Mouse (Mus musculus): ENCODE measurements around the gene Itgb1.

Gene Itgb1

DNA sequence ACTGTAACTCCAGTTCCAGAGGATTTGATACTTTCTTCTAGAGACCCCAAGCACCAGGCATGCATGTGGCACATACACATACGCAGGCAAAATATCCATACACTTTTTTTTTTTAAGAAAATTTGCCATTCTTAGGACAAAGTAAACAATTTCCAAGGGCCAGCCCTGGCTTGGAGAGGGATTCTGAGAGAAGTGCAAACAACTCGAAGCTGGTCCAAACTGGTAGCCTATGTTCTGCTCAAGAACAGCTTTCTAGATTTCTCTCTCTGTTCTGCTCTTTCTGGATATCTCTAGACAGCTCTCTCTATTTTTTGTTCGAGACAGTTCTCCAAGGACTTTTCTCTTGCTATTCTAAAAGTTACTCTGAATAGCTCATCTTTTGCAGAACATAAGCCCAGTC lies 3.5 kb upstream of the Itgb1 start:
- DNase-seq (ENCODE audit: low spot score) = no peak

GRCm38 (mm10) chr8:128684609-128685506 lies 596 bp upstream of the Itgb1 start:
- no peak for DNase-seq (ENCODE audit: low spot score)

DNA sequence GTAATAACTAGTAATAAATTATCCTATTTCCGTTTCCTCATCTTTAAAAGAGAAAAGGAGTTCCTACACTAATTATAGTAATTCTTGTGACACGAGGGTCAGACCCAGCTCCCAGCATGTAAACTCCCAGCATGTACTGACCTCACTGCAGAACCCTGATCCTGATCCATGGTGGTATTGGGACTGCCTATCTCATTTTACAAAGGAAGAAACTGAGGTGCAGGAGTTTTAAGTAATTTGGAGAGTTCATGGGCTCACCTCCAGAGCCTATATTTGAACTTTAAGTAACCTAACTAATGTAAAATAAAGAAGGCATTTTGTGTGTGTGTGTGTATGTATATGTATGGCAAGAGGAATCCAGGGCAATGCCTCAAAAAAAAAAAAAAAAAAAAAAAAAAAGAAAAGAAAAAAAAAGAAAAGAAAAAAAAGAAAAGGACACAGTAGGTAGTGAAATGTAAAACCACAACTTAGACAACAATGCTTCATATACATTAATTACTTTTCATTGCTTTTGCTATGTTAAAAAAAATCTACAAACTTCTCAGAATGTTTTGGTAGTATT lies 1.1 kb downstream of the Itgb1 start:
- DNase-seq (ENCODE audit: low spot score) = no peak

DNA sequence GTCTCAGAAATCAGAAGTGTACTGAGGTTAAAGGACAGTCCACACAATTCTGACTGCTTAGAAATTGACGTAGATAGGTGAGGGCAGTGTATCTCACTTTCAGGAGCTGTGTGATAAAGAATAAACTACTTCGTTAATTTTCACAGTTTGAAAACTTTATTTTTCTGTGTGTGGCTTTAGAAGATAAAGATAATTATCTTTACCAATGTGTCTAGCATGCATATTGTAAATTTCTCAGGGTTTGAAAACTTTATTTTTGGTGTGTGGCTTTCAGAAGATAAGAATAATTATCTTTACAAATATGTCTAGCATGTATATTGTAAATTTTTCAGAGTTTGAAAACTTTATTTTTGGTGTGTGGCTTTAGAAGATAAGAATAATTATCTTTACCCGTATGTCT lies 3.2 kb downstream of the Itgb1 start:
- DNase-seq (ENCODE audit: low spot score) = no peak

DNA sequence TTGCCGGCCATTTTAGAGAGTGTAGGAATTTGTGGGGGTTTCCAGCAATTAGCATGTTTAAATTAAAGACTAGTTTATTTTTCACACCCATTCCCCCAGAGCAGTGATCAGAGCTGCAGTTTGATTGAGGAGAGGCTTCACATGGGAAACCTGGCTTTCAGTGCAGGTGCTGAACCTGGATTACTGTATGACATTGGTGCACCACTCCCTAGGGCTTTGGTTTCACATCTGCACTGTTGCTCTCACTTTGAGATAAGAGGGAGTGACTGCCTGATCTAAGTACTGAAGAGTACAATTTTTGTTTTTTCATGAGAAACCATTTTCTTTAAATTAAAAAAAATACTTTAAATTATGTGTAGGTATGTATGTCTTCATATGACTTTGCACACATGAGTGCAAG lies 4.6 kb downstream of the Itgb1 start:
- no peak for DNase-seq (ENCODE audit: low spot score)

GRCm38 (mm10) chr8:128696701-128697397 lies 11.4 kb downstream of the Itgb1 start:
- no peak for DNase-seq (ENCODE audit: low spot score)

DNA sequence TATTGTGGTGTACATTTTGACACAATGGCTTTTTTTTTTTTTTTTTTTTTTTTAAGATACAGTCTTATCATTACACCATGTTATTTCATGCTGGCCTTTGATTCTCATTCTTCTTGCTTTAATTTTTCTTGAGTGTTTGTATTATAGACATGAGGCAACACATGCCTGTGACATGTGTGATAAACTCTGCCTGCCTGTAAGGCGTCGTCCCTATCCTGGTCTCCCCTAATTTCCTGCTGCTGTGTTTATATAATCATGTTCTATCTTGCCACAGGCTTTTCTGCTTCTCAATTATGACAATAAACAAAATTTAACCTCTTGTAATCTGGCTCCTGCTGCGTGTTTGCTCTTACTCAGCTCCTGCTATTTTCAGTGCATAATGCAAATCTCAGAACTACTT lies 12.5 kb downstream of the Itgb1 start:
- DNase-seq (ENCODE audit: low spot score) = no peak

DNA sequence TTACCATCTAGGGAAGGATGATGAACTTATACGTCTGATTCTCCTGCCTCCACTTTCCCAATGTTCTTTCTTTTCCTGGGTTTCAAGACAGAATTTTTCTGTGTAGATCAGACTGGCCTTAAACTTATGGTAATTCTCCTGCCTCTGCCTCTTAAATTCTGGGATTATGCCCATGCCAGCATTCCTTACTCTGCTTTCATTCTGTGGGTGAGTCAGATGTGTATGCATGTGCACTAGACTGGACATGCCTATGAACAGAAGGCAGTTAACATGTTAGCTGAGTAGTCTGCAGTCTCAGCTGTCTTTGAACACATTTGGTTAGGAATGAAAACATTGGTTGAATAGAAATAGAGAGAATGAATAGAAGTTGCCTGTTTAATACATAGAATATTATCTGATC lies 18.9 kb downstream of the Itgb1 start:
- no peak for DNase-seq (ENCODE audit: low spot score)

DNA sequence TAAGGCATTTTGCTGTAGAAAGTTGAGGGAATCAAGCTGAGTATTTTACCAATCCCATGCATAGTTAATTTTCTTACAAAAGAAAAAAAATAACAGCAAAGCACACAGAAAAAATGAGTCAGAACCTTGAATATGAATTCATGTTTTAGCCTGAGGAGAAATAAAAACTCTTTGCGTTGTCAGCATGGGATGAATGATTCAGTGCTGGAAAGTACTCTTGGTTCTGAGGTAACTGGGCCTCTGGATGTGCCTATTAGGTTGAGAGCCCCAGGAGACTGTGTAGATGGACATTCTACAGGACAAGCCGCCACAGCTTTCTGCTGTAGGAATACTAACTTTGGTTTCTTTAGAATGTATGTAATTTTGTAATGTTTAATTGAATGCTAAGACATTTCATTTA lies 19.4 kb downstream of the Itgb1 start:
- no peak for DNase-seq (ENCODE audit: low spot score)

- peak; percentile 44 for DNase-seq (ENCODE audit: low spot score)
Observed at GRCm38 (mm10) chr8:128709261-128709660, 23.8 kb downstream of the Itgb1 start.

DNA sequence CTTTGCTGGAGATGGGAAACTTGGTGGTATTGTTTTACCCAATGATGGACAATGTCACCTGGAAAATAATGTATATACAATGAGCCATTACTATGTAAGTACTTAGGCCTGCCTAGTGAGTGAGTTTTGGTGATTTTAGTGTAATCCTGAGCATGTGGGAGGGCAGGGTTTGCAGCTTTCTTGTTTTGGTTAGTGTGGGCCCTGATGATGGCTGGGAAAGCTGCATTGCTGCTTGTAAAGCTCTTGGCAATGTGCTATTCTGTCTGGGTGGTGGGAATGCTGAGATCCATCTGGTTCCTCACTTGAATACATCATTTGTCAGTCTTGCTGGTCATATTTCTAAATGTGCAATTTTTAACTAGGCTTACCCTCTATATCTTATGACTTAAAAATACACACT lies 30.7 kb downstream of the Itgb1 start:
- no peak for DNase-seq (ENCODE audit: low spot score)

GRCm38 (mm10) chr8:128724819-128725218 lies 39.4 kb downstream of the Itgb1 start:
- no peak for DNase-seq (ENCODE audit: low spot score)

GRCm38 (mm10) chr8:128727213-128727612 lies 41.8 kb downstream of the Itgb1 start:
- DNase-seq (ENCODE audit: low spot score) = no peak

DNA sequence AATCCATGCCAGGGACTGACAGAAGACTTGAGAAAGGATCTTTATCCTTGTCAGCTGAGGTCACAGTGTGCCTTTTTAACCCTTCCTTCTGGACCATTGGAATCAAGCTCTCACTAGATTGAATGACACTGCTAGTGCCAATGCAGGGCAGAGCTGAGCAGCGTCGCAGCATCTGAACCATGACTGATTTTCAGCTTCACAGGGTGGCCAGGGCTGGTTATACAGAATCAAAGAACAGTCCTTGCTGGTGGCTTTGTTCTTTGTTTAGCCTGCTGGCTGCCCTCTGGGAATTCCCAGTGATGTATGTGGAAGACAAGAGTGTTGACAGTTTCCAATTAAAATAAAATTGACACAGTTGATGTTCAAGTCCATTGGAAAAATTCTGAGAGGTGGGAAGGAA lies 46.8 kb downstream of the Itgb1 start:
- no peak for DNase-seq (ENCODE audit: low spot score)

DNA sequence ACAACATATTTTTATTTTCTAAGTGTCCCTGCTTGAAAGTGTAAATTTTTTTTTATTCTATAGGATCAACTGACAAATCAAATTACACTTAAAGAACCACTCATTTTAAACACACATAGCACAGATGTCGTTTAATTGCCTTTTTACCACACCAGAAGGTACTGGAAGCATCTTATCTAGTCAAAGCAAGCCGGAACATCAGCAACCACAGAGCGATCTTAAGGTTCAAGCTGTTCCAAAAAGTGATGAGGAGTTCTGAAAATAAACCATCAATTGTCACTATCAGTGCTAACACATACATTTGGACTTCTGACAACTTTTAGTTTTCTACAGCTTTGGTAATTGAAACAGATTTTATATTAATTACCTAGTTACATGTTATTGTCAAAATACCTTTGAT lies 48.7 kb downstream of the Itgb1 start:
- no peak for DNase-seq (ENCODE audit: low spot score)

GRCm38 (mm10) chr8:128735692-128736091 lies 50.2 kb downstream of the Itgb1 start:
- no peak for DNase-seq (ENCODE audit: low spot score)

Data from urinary bladder, postnatal 10 days (tissue).